Mouse (Mus musculus) heart, postnatal 0 days (tissue): ENCODE results near the gene Stox2.

Experiments used
- CTCF ChIP-seq: IDR thresholded peaks from 2 replicates; pipeline ENCODE4 v1.5.1; 2016; ENCODE audit warnings: antibody characterized with exemption, control low read depth, low read depth
- EP300 ChIP-seq: IDR thresholded peaks from 2 replicates; pipeline ENCODE4 v1.6.1; 2016; ENCODE audit warnings: antibody characterized with exemption, low read depth

DNA sequence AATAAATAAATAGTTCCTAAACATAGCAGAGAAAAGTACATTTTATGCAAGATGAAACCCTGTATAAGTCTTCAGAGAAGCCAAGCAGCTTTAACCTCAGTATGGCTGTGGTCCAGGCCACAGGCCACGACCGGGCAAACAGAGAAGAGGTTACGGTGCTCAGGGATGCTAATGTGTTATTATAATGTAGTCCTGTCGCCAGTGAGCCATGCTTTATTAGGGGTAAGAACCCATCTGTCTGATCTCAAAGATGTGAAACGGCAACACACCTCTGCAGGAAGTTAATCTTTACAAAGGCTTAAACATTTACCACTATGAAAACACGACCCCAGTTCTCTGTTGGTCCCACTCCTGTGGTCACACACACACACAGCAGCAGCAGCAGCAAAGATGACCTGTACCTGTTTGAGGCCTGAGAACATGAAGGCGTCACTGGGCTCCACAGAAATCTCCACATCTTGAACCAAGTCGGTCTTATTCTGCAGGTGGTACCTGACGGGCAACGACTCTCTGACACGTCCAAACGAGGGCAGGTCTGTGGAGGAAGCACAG, 48.5 kb upstream of the Stox2 start:
- no peak for TF ChIP-seq CTCF
- no peak for TF ChIP-seq EP300
